Comparison of ENCODE assay signal across 10 mouse cellular contexts in genomic region chr5:105598866-105599265, GRCm38 (mm10).
DNase-seq lines count a peak whose midpoint lies in the region; ATAC-seq and TF ChIP-seq lines count a peak whose summit lies in the region.
"Had no signal": no experiment of that assay in that cellular context is flagged by ENCODE, and none has a peak within 500 bp of the region (broad histone marks: within the 10 kb centered on the region; RNA-seq: fewer than 3 reads in every experiment).

No protein-coding gene starts in this region.

- no peak overlapping the region for H3K9ac ChIP-seq in liver, postnatal 0 days (replicated peaks)
- no peak overlapping the region for H3K9ac ChIP-seq in hindbrain, embryonic 14.5 days
- H3K9ac ChIP-seq: limb, embryonic 12.5 days; neural tube, embryonic 12.5 days had no signal

- no peaks in the 10 kb centered on the region for H3K36me3 ChIP-seq in liver, postnatal 0 days (replicated peaks; ENCODE audit: insufficient read depth, low read length)
- no peaks in the 10 kb centered on the region for H3K36me3 ChIP-seq in hindbrain, embryonic 14.5 days (replicated peaks; ENCODE audit: control insufficient read depth, insufficient read depth)
- H3K36me3 ChIP-seq: limb, embryonic 12.5 days; neural tube, embryonic 12.5 days had no signal

- 0 out of 2 replicates have a peak overlapping the region, but pooled peaks have one; percentile 9 for H3K4me2 ChIP-seq in liver, postnatal 0 days (ENCODE audit: low read depth, low read length)
- no peak overlapping the region for H3K4me2 ChIP-seq in hindbrain, embryonic 14.5 days (replicated peaks)
- H3K4me2 ChIP-seq: limb, embryonic 12.5 days; neural tube, embryonic 12.5 days had no signal

- peaks cover 10% of the 10 kb centered on the region for H3K4me1 ChIP-seq in liver, postnatal 0 days (ENCODE audit: insufficient read depth)
- no peaks in the 10 kb centered on the region for H3K4me1 ChIP-seq in hindbrain, embryonic 14.5 days (replicated peaks; ENCODE audit: control insufficient read depth, insufficient read depth, low read length)
- H3K4me1 ChIP-seq: limb, embryonic 12.5 days; neural tube, embryonic 12.5 days had no signal

- DNase-seq in embryo, embryonic 10 days (ENCODE audit: low spot score), result peak; percentile 35
- no peak for DNase-seq in embryo, embryonic 10.5 days (ENCODE audit: low spot score)
- peak; percentile 22 for DNase-seq in thymus, postnatal 25 days
- DNase-seq in thymus, adult 18-20 months, result no peak
- peak; percentile 37 for DNase-seq in liver, postnatal 0 days
- no peak for DNase-seq in c-Kit-positive CD71-positive TER-119-positive erythroid progenitor cells, embryonic 14.5 days (ENCODE audit: low spot score)
- DNase-seq in frontal cortex, adult 2 months (ENCODE audit: extremely low spot score in 1 of 2, low spot score in 1 of 2), result no peak
- DNase-seq in hindbrain, embryonic 14.5 days (ENCODE audit: low spot score), result no peak

- no peak for TF ChIP-seq CTCF in liver, postnatal 0 days (IDR thresholded peaks at IDR 0.05; ENCODE audit: low read depth)

- H3K4me3 ChIP-seq in liver, postnatal 0 days (ENCODE audit: low read depth, low read length), result no peak overlapping the region
- no peak overlapping the region for H3K4me3 ChIP-seq in hindbrain, embryonic 14.5 days (replicated peaks; ENCODE audit: low read length)
- H3K4me3 ChIP-seq: limb, embryonic 12.5 days; neural tube, embryonic 12.5 days had no signal

- no peaks in the 10 kb centered on the region for H3K9me3 ChIP-seq in liver, postnatal 0 days (ENCODE audit: low read length)
- H3K9me3 ChIP-seq in hindbrain, embryonic 14.5 days (ENCODE audit: control insufficient read depth, low read length), result no peaks in the 10 kb centered on the region
- H3K9me3 ChIP-seq: limb, embryonic 12.5 days; neural tube, embryonic 12.5 days had no signal

- TF ChIP-seq EP300 in liver, postnatal 0 days (IDR thresholded peaks at IDR 0.05; ENCODE audit: low read depth), result no peak

- peak overlapping the region; percentile 57; the same call in 1 of the 2 replicates for H3K27ac ChIP-seq in liver, postnatal 0 days (ENCODE audit: low read depth)
- H3K27ac ChIP-seq in hindbrain, embryonic 14.5 days, result no peak overlapping the region
- H3K27ac ChIP-seq: limb, embryonic 12.5 days; neural tube, embryonic 12.5 days had no signal

- ATAC-seq in liver, postnatal 0 days, result peak; percentile 61
- ATAC-seq in hindbrain, embryonic 14.5 days (ENCODE audit: low FRiP score), result no peak

- no peaks in the 10 kb centered on the region for H3K27me3 ChIP-seq in liver, postnatal 0 days (ENCODE audit: insufficient read depth, low read length)
- H3K27me3 ChIP-seq in hindbrain, embryonic 14.5 days (ENCODE audit: control insufficient read depth, insufficient read depth, low read length), result no peaks in the 10 kb centered on the region
- H3K27me3 ChIP-seq: limb, embryonic 12.5 days; neural tube, embryonic 12.5 days had no signal

- 46% methylated on average over 9 of the region's 9 CpGs for WGBS in liver, postnatal 0 days (ENCODE audit: insufficient replicate concordance)
- WGBS in hindbrain, embryonic 14.5 days, result 81% methylated on average over 9 of the region's 9 CpGs

Comparison
In these comparisons a context has a peak if more than half of its experiments do, and no peak if none do; other contexts are left out.
1. DNase-seq: peak in embryo, embryonic 10 days (single experiment), thymus, postnatal 25 days (single experiment) and liver, postnatal 0 days (single experiment); none in embryo, embryonic 10.5 days (single experiment), thymus, adult 18-20 months (0 of 2), c-Kit-positive CD71-positive TER-119-positive erythroid progenitor cells, embryonic 14.5 days (single experiment), frontal cortex, adult 2 months (0 of 2) and hindbrain, embryonic 14.5 days (single experiment).